Mouse (Mus musculus) CD8-positive naive resting alpha-beta T cell, adult 57 days (primary cell): Measurements from ENCODE around the gene Vmn1r51. TPM values are rescaled to one million over a fixed set of nuclear protein-coding genes. Genes with fewer than 3 reads are reported as not detected.

Experiments
- total RNA-seq: library from RNA; stranded (reverse); gene quantifications from one replicate; pipeline ENCODE4 v1.2.4, GENCODE M21; 2023

Vmn1r51 gene
- total RNA-seq = not detected

DNA sequence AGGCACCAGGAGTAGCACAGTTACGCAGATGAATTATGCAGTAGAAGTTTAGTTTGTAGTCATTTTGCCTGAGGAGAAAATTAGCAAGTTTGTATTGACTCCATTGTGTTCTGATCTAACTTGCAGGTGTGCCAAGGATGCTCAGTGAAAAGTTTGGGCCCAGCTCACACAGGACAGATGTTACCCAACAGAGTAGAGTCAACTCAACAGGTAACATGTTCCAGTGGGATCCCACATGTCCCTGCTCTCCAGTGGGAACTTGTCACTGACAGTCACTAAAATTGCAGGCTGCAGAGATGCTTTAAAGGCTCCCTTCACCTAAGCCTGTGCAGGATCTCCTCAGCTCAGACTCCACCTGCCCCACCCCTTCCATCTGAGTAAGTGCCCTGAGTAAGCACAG is at the start of gene Vmn1r51:
TSS of gene Vmn1r51 (plus strand) at position 301 of the 400 bp plus-strand sequence.

DNA sequence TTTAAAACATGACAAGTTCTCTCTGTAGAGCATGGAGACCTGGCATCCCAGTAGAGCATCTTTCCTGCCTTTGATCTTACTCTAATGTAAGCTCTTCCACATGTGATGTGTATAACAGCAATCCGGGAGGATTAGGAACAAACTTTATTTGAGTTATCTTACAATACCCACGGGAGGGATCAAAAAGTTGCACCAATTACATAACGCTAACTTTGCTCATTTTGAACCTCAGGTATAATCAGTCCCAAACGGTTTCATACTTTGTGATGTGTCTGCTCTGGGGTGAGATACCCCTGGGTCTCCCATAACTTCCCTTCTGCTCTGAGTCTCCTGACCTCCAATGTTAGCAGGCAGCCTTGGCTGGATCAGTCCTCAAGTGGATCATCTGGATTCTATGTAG is 44.0 kb upstream of the Vmn1r51 start, which contains the start of gene Vmn1r49:
TSS of gene Vmn1r49 (minus strand) at position 101 of the 400 bp plus-strand sequence.

DNA sequence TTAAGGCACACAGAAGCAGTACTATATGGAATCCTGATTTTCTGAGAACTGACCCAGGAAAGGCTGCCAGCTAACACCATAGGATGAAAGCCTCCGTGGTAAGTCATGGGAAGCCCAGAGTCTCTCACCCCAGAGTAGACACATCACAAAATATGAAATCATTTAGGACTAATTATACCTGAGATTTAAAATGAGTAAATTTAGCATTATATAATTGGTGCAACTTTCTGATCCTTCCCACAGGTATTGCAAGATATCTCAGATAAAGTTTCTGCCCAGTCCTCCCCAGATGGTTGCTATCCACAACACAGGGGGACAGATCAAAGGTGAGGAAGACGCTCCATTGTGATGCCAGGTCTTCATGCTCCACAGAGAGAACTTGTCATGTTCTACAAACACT is 21.3 kb upstream of the Vmn1r51 start, which contains the start of gene Vmn1r50:
TSS of gene Vmn1r50 (plus strand) at position 301 of the 400 bp plus-strand sequence.

DNA sequence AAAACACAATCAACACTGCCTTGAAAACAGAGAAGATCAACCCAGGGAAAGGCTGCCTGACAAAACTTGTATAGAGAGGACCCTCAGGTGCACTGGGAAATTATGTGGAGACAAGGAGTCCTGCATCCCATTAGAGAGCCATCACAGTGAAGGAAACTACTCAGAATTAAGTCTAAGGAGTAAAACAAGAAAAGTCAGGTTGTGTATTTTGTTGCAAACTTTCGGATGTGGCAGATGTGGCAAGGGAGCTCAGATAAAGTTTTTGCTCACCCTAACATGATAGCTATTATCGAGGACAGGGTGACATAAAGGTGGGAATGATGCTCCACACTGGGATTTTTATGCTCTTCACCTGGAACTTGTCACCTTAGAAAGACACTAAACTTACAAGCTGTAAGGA is 52.1 kb downstream of the Vmn1r51 start, which contains the start of gene Vmn1r52:
TSS of gene Vmn1r52 (plus strand) at position 301 of the 400 bp plus-strand sequence.

Other genes starting within 250 kb of the Vmn1r51 start
- not detected for gene Vmn1r42, start 246.2 kb upstream of the Vmn1r51 start, total RNA-seq
- gene Vmn1r43, start 246.2 kb upstream of the Vmn1r51 start, total RNA-seq = not detected
- gene Vmn1r44, start 238.9 kb upstream of the Vmn1r51 start, total RNA-seq = not detected
- not detected for gene Vmn1r45, start 182.0 kb upstream of the Vmn1r51 start, total RNA-seq
- not detected for gene Vmn1r46, start 153.3 kb upstream of the Vmn1r51 start, total RNA-seq
- gene Vmn1r47, start 106.4 kb upstream of the Vmn1r51 start, total RNA-seq = not detected
- not detected for gene Vmn1r48, start 85.8 kb upstream of the Vmn1r51 start, total RNA-seq
- gene Vmn1r49, start 44.1 kb upstream of the Vmn1r51 start, total RNA-seq = not detected
- not detected for gene Vmn1r50, start 21.2 kb upstream of the Vmn1r51 start, total RNA-seq
- not detected for gene Vmn1r52, start 52.2 kb downstream of the Vmn1r51 start, total RNA-seq
- not detected for gene V1ra8, start 80.2 kb downstream of the Vmn1r51 start, total RNA-seq
- gene Vmn1r53, start 101.8 kb downstream of the Vmn1r51 start, total RNA-seq = not detected
- gene Vmn1r54, start 123.7 kb downstream of the Vmn1r51 start, total RNA-seq = not detected
- not detected for gene BC048671, start 178.6 kb downstream of the Vmn1r51 start, total RNA-seq
- gene Chst13, start 202.6 kb downstream of the Vmn1r51 start, total RNA-seq = not detected
- not detected for gene Uroc1, start 210.7 kb downstream of the Vmn1r51 start, total RNA-seq
- 32.3 TPM for gene Zxdc, start 246.9 kb downstream of the Vmn1r51 start, total RNA-seq